Mouse (Mus musculus) kidney, adult 9 months (tissue): ENCODE results near the gene Ccdc152.
A peak's percentile ranks its signal among the peaks of the same experiment; 100 is the strongest.

ENCODE experiments used
- DNase-seq: peaks from one replicate; pipeline ENCODE4 v3.0.0; 2022

Ccdc152 gene

DNA sequence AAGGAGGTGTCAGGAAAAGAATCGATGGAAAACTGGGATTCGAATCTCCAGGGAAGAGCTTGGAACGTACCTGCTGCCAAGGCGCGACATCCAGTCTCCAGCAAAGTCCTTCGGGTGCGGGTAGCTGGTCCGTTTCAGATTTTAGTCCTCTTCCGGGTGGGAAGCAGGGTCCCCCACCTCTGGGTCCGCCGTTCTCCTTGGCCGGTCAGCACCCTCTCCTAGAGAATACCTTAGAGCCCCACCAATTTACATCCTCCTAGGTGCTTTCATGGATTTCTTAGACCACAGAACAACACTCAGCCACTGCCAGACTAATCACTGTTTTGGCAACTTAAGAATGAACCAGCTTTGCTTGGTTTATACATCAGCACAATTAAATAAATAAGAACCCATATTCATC, at the start of gene Ccdc152:
TSS of gene Ccdc152 (minus strand) at position 101 of the 400 bp plus-strand sequence.
- DNase-seq = no peak

DNA sequence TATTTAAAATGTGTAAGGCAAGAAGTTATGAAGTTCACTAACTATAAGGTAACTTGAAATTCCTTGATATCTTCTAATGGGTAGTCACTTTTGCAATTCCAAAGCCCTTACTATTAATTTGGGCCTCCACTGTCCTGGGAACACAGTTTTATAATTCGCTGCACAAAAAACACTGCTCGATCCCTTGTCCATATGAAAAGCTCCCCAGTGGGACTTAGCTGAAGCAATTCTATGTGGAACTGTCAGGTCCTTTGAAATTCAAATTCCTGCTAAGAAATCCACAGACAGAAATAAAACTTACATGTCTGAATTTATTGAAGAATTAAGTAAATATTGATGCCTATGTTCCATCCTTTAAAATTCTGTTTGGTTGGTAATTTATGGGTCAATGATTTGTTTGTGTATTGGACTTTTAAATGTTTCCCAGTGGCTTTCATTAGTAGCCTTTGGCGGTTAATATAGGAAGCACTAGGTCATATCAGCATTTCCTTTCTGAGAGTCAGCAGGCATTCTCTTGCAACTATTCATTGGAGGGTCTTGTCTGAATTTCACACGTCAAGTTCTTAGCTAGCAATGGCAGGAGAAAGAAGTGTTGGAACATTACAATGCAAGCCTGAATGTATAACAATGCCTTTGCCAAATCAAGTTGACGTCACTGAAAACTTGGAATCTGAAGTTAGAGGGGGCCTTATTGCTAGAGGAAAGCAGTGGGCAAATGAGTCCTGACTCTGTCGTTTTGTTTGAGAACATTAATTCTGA, 46.2 kb upstream of the Ccdc152 start:
- DNase-seq = no peak

- DNase-seq = no peak
Measured at GRCm38 (mm10) chr15:3346682-3347081, 43.4 kb upstream of the Ccdc152 start.

GRCm38 (mm10) chr15:3344555-3344954, 41.2 kb upstream of the Ccdc152 start:
- DNase-seq = no peak

DNA sequence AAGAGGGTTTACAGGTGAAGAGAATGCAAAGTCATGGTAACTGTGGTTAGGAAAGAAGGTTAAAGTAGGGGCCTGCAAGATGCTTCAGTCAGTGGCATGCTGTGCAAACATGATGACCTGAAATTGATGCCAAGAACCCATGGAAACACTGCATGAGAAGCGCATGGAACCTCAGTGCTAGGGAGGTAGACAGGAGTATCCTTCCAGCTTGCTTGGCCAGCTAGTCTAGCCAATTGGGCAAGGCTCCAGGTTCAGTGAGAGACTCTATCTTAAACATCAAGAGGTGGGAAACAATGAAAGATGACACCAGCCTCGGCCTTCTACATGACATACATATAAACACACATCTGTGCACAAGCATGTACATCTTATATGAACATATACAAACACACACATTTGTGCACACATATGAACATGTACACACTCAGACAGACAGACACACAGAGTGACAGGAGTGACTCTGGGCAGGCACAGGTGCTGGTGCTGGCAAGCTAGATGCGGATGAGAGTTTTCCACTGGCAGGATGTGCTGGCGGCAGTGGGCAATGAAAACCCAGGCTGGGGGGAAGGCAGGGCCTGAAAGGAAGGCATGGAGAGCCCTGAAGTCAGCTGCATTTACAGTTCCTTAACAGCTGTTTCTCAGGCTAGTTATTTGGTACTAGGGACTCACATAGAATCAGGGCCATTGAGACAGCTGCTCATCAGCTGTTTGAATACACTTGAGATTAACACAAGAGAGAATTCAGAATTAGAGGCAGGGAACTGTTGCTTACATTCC, 38.7 kb upstream of the Ccdc152 start:
- no peak for DNase-seq

DNA sequence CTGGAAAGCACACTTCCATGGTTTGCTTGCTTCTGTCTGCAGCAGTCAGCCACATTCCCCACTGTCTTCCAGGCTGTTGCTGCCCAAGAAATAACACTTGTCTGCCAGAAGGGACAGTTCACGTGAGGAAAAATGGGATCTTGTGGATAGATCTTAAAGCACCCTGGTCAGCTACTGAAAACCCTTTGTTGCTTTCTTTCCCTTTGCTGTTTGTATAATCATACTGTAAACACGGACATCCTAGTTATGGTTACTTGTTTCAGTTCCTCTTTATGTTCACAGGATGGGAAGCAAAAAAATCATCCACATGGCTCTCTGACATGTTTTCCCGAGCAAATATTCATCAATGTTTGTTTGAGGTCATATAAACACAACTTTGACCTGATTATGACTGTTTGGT, 36.5 kb upstream of the Ccdc152 start:
- DNase-seq = no peak

GRCm38 (mm10) chr15:3332517-3332916, 29.2 kb upstream of the Ccdc152 start:
- no peak for DNase-seq

DNA sequence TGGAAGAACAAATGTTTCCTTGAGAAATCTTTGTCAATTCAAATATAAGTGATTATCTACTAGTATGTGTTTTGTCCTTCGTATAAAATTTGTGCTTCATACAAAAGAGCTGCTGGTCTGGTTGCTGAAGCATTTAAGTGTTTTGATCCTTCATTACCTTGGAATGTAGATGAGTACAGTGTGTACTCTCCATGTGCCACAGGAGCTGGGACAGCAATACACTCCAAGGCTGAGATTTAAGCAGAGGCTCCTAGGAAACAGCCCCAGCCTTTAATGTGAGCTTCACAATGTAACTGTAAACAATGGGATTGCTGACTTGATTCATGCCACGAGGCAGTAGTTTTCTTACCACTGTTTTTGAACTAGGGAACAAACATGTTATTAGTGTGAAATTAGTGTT, 28.5 kb upstream of the Ccdc152 start:
- DNase-seq = no peak

- DNase-seq = no peak
Measured at GRCm38 (mm10) chr15:3330291-3330690, 27.0 kb upstream of the Ccdc152 start.

- DNase-seq = no peak
Measured at GRCm38 (mm10) chr15:3323041-3323440, 19.7 kb upstream of the Ccdc152 start.

- no peak for DNase-seq
Measured at GRCm38 (mm10) chr15:3319929-3320328, 16.6 kb upstream of the Ccdc152 start.

DNA sequence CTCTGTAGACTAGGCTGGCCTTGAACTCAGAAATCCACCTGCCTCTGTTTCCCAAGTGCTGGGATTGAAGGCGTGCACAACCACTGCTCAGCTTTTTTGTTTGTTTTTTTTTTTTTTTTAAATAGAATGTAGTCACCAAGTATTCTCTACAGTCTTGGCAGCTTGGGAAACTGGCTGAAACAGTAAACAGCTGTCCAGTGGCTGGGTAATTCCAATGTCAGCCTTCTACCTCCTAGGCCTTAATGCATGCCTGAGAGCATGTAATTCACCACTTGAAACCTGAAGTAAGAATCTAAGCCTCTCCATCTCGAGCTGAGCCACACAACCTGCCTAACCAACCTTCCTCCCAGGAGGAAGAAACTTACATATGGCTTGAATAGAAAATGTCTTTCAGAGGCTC, 13.3 kb upstream of the Ccdc152 start:
- DNase-seq = no peak

- peak; percentile 21 for DNase-seq
Measured at GRCm38 (mm10) chr15:3312937-3313336, 9.6 kb upstream of the Ccdc152 start.

GRCm38 (mm10) chr15:3309856-3310255, 6.5 kb upstream of the Ccdc152 start:
- no peak for DNase-seq

DNA sequence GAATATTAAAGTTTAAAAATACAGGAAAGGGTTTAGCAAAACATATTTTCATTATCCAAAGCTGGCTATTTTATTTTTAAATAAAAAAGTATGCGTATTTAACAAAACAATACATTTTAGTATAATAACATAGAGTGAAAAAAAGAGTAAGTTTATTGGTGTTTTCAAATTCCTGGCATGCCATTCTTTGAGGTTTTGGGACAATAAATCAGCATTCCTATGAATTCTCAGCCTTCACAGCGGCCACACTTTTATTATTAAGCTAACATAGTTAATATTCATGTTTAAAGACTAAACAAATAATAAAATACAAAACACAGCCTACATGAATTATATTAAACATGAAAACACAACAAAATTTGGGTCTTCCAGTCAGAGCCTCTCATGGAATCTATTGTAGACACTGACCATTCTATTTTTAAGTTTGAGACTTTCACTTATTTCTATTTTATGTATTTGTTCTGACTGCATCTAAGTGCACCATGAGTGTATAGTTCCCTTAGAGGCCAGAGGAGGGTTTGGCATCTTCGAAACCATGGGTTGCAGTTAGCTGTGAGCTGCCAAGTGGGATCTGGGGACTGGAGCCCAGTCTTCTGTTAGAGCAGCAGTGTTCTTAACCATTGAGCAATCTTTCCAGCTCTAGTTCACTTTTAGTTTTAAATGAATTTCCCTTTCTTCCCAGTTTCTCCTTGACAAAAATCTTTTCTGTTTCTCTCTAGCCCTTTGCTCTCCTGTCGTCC, 2.8 kb downstream of the Ccdc152 start:
- no peak for DNase-seq

GRCm38 (mm10) chr15:3297615-3298014, 5.7 kb downstream of the Ccdc152 start:
- DNase-seq = no peak

DNA sequence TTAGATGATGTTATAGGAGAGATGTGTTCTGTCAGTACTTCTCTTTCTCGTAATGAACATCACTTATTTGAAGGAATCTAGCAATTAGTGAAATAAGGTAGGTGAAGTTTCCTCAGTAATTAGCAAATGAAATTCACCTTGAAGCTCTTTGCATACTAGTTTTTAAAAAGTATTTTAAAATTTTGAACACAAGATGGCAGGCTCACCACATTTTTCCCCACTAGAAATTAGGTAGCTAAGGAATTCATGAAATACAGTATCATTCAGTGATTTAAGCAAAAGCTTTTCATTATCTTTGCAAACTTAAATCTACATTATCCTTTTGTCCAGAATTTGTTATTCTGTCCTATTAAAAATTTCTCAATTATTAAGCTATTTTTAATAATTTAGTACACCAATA, 7.3 kb downstream of the Ccdc152 start:
- DNase-seq = no peak

GRCm38 (mm10) chr15:3293477-3293876, 9.8 kb downstream of the Ccdc152 start:
- no peak for DNase-seq

GRCm38 (mm10) chr15:3290435-3290834, 12.9 kb downstream of the Ccdc152 start:
- DNase-seq = no peak

- no peak for DNase-seq
Measured at GRCm38 (mm10) chr15:3286032-3286431, 17.3 kb downstream of the Ccdc152 start.

GRCm38 (mm10) chr15:3281737-3282136, 21.6 kb downstream of the Ccdc152 start:
- no peak for DNase-seq

- DNase-seq = no peak
Measured at GRCm38 (mm10) chr15:3281216-3281615, 22.1 kb downstream of the Ccdc152 start.

DNA sequence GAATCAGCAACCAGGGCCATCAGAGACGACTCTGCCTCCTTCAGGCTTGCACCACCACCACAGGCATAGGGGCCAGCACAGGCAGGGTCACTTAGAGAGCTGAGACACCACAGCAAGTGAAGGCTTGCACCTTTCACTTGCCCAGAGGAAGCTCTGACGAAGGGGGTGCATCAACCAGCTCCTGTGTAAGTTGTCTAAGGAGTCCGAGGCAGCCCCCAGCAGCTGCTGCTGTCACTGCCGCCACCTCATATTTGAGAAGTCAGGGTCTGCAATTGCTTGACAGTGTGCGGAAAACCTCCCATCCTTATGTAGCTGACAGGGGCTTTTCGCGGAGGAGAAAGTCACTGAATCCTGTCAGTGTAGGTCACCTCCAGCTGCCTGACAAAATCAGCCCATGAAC, 24.1 kb downstream of the Ccdc152 start:
- no peak for DNase-seq

DNA sequence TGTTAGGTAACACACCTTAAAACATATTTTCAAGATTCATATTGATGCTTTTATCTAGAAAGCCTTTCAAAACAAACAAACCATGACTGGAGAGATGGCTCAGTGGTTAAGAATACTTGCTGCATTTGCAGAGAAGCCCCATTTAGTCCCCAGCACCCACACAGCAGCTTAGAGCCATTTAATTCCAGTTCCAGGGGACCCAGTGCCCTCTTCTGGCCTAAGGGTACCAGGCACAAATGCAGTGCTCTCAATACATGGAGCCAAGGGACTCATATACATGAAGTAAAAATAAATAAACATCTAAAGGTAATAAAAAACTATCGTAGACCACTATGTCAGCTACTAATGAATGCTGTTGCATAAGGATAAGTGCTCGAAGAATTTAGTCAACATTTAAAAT, 25.9 kb downstream of the Ccdc152 start:
- peak; percentile 31 for DNase-seq
